Mouse (Mus musculus) limb, embryonic 14.5 days (tissue): ENCODE results near the gene 4930415O20Rik. TPM values are rescaled to one million over a fixed set of nuclear protein-coding genes. Genes with fewer than 3 reads are reported as not detected.
A peak's percentile ranks its signal among the peaks of the same experiment; 100 is the strongest.

Experiments
- ATAC-seq: fragments of 200-750 bp; cut with Nextera tagmentation; 2 replicates; pipeline ENCODE4 v1.8.0; 2017; ENCODE audit warnings: low read depth, moderate number of reproducible peaks, moderate TSS enrichment; ENCODE audit not compliant: low FRiP score
- DNase-seq: peaks from one replicate; pipeline ENCODE4 v3.0.0-alpha.2; 2015; ENCODE audit warnings: low spot score
- H3K27ac ChIP-seq: fragments of 300-500 bp; sonication (generic); replicated peaks from 2 replicates; pipeline ENCODE4 v1.5.1; 2014; ENCODE audit warnings: low read depth, mild to moderate bottlenecking, low read length, moderate library complexity, mixed read lengths
- H3K27me3 ChIP-seq: fragments of 300-500 bp; sonication (generic); 2 replicates; pipeline ENCODE4 v1.6.1; 2014; ENCODE audit warnings: low read length, mixed read lengths; ENCODE audit not compliant: control insufficient read depth, insufficient read depth
- H3K36me3 ChIP-seq: fragments of 300-500 bp; sonication (generic); 2 replicates; pipeline ENCODE4 v1.6.1; 2014; ENCODE audit warnings: mild to moderate bottlenecking, low read length, moderate library complexity, mixed read lengths; ENCODE audit not compliant: control insufficient read depth, insufficient read depth
- H3K4me1 ChIP-seq: fragments of 300-500 bp; sonication (generic); 2 replicates; pipeline ENCODE4 v1.6.1; 2014; ENCODE audit warnings: antibody characterized with exemption, low read length, mixed read lengths; ENCODE audit not compliant: control insufficient read depth, insufficient read depth
- H3K4me2 ChIP-seq: fragments of 300-500 bp; sonication (generic); replicated peaks from 2 replicates; pipeline ENCODE4 v1.6.1; 2014; ENCODE audit warnings: low read depth, mild to moderate bottlenecking, low read length, moderate library complexity; ENCODE audit not compliant: severe bottlenecking
- H3K4me3 ChIP-seq: fragments of 300-500 bp; sonication (generic); replicated peaks from 2 replicates; pipeline ENCODE4 v1.5.1; 2014; ENCODE audit warnings: low read length
- H3K9ac ChIP-seq: fragments of 300-500 bp; sonication (generic); 2 replicates; pipeline ENCODE4 v1.6.1; 2014; ENCODE audit warnings: mild to moderate bottlenecking, low read depth, low read length, moderate library complexity; ENCODE audit not compliant: severe bottlenecking
- H3K9me3 ChIP-seq: fragments of 300-500 bp; sonication (generic); 2 replicates; pipeline ENCODE4 v1.6.1; 2016; ENCODE audit warnings: low read length; ENCODE audit not compliant: control insufficient read depth
- POLR2A ChIP-seq: fragments of 200-500 bp; IDR thresholded peaks from 2 replicates; pipeline ENCODE4 v1.8.0; 2012; ENCODE audit warnings: inconsistent platforms, mild to moderate bottlenecking, moderate library complexity, borderline replicate concordance; ENCODE audit not compliant: insufficient read depth, insufficient read length; ENCODE audit errors: extremely low read depth
- WGBS: fragments of 180-500 bp; shearing (Covaris S2); extraction: QIAGEN DNeasy Blood & Tissue Kit; methylation state at CpG from one replicate; pipeline ENCODE4 v1.1.7; 2014; 5-methylcytosine and 5-hydroxymethylcytosine counted together
- polyA plus RNA-seq, 2 experiments: library from polyadenylated mRNA; depleted of rRNA in 1 of 2; stranded (reverse) in 1 of 2; unstranded in 1 of 2; fragments of >200 nt; fragmentation: Nextera tagmentation in 1 of 2; extraction: Ambion mirVana in 1 of 2; gene quantifications; 2 replicates each; pipeline versions ENCODE4 v1.2.1 to v1.2.3; 2012 to 2014

Gene 4930415O20Rik
- polyA plus RNA-seq, 2 experiments, result 0.37 TPM; not detected in 1

DNA sequence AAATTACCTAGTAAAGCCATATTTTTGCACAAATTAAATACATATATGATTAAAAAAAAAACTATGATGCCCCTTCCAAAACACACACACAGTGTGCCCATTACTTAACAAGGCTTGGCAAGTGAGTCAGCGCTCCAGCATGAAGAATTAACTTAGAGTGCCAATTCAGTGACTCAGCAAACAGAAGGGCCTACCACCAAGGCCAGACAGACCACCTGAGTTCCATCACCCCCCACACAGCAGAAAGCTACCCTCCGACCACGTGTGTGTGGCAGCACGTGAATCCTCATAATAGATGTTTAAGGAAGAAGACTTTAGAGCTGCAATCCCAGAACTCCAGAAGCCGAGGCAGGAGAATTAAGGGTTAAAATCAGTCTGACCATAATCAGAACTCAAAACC lies 38.5 kb upstream of the 4930415O20Rik start:
- Histone ChIP-seq H3K27me3 (no peaks in the 10 kb centered on the region), H3K9me3 (no peaks in the 10 kb centered on the region), H3K9ac (peak overlapping the region; percentile 93), H3K4me1 (peaks cover 8% of the 10 kb centered on the region; the same call in 1 of the 2 replicates), H3K4me2 (peak overlapping the region; percentile 78), H3K36me3 (peaks cover 46% of the 10 kb centered on the region), H3K4me3 (peak overlapping the region; percentile 82), H3K27ac (no peak overlapping the region)
- TF ChIP-seq POLR2A, result no peak
- DNase-seq (no peak), ATAC-seq (no peak)
- WGBS, result 28% methylated on average over 5 of the region's 5 CpGs

DNA sequence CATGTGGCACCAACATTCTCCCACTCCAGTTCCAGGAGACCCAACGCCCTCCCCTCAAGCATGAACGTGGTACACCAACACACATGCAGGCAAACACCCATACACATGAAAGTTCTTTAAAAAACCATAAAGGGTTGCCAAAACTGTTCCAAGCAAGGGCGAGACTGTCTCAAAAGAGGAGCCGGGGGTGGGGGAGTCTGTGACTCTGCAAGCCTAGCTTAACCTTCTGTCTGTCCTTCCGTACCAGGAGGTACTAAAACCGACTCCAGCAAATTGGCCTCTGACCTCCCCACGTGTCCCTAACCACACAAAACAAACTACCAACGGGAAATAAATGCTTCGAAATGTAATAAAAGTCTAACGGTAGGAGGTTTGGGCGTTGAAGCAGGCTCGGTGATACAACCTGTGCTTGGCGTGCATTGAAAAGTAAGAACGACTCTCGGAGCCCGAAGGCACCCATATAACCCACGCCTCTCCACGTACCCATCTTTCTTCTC lies 37.7 kb upstream of the 4930415O20Rik start:
- Histone ChIP-seq H3K9me3 (no peaks in the 10 kb centered on the region), H3K27ac (no peak overlapping the region; the same call in 1 of the 2 replicates), H3K36me3 (peaks cover 43% of the 10 kb centered on the region), H3K9ac (peak overlapping the region; percentile 93), H3K27me3 (no peaks in the 10 kb centered on the region), H3K4me2 (peak overlapping the region; percentile 78), H3K4me3 (peak overlapping the region; percentile 82), H3K4me1 (peaks cover 8% of the 10 kb centered on the region; the same call in 1 of the 2 replicates)
- no peak for TF ChIP-seq POLR2A
- no peak for DNase-seq
- ATAC-seq, result no peak
- WGBS, result under 1% methylated on average over 18 of the region's 18 CpGs

DNA sequence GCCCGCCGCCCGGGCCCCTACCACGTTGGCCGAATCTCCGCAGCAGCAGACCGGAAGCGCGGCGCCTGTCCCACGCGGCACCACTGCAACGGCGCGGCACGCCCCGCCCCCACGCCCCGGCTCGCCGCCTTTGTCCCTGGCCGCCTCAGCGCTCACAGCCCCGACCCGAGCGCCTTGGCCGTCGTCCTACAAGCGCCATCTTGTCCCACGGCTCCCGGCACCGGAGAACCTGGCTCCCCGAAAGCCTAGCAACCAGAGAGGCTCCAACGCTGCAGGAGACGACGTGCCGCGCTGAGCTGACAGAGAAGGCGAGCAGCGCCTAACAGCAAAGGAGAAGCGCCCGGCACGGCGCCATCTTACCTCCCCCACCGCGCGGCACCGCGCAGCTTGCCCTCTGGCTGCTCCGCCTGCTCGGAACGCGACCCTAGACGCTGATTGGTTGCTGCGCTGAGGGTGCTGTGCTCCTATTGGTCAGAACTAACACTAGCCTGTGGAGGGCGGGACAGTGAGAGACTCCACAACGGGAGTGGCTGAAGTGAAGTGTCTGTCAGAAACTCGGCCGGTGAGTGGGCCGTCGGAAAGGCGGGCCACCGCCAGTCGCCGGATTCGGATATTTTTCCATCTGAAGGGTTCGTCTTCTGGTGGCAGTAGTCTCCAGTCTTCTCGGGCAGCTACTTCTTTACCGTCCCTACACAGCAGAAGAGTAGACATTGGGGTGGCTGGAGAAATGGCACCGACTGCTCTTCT lies 36.8 kb upstream of the 4930415O20Rik start, which contains the start of gene Kansl2:
Kansl2 (minus strand) TSS at position 384 of the 747 bp plus-strand sequence.
- Histone ChIP-seq H3K27ac (peak within 1 kb of the TSS; percentile 98), H3K4me1 (peaks cover 8% of the 10 kb centered on the region; the same call in 1 of the 2 replicates), H3K27me3 (no peaks in the 10 kb centered on the region), H3K36me3 (peaks cover 39% of the 10 kb centered on the region), H3K9me3 (no peaks in the 10 kb centered on the region), H3K9ac (peak within 1 kb of the TSS; percentile 93), H3K4me2 (peak within 1 kb of the TSS; percentile 78), H3K4me3 (peak within 1 kb of the TSS; percentile 82)
- peak; percentile 99 for DNase-seq
- peak; percentile 100 for ATAC-seq
- WGBS, result 2% methylated on average over 45 of the region's 70 CpGs
- TF ChIP-seq POLR2A, result peak; percentile 99

DNA sequence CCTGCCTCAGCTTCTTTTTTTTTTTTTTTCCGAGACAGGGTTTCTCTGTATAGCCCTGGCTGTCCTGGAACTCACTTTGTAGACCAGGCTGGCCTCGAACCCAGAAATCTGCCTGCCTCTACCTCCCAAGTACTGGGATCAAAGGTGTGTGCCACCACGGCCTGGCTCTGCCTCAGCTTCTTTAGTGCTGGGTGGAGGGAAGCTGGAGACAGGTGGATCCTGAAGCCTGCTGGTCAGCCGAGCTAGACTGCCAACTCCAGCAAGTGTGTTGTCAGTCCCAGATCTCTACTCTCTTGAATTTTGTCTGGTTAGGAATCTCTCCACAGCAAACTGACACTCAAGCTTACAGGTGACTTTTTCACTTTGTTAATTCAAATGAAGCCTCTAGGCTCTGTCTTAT lies 34.9 kb upstream of the 4930415O20Rik start:
- H3K27ac ChIP-seq, result no peak overlapping the region
- no peak overlapping the region for H3K9ac ChIP-seq
- TF ChIP-seq POLR2A, result no peak
- no peak for ATAC-seq
- no peak for DNase-seq
- no peaks in the 10 kb centered on the region for H3K9me3 ChIP-seq
- H3K4me2 ChIP-seq, result no peak overlapping the region
- no peak overlapping the region for H3K4me3 ChIP-seq
- WGBS, result 76% methylated on average over 4 of the region's 4 CpGs
- peaks cover 35% of the 10 kb centered on the region for H3K36me3 ChIP-seq
- H3K4me1 ChIP-seq, result peaks cover 8% of the 10 kb centered on the region; the same call in 1 of the 2 replicates
- no peaks in the 10 kb centered on the region for H3K27me3 ChIP-seq

DNA sequence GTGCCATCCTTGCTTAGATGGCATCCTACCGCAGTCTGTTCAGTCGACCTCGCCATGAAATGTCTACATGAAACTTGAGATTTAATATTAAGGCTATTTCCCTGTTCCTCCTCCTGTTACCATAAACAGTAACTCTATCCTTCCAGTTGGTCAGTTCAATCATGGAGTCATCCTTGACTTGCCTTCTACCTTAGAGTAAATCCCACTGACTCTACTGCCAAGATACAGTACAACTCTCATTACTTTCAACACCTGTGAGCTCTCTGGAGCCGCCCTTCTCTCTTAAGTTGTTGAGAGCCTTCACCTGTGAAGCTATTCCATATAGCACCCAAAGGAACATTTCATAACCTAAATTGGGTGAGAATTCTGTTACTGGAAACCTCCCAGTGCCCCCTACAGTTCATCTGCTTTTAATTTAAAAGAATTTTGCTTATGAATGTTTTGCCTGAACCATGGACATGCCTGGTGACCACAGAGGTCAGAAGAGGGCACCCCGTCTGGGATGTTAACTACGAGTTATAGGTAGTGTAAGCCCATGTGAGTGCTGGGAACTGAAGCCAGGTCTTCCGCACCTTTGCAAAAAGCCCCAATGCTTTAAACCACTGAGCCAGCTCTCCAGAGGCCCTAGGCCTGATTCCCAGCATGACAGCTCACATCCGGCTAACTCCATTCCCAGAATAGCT lies 33.8 kb upstream of the 4930415O20Rik start:
- Histone ChIP-seq H3K27me3 (no peaks in the 10 kb centered on the region), H3K4me1 (peaks cover 8% of the 10 kb centered on the region; the same call in 1 of the 2 replicates), H3K4me2 (no peak overlapping the region), H3K27ac (no peak overlapping the region), H3K4me3 (no peak overlapping the region), H3K36me3 (peaks cover 37% of the 10 kb centered on the region), H3K9ac (no peak overlapping the region), H3K9me3 (no peaks in the 10 kb centered on the region)
- DNase-seq (no peak), ATAC-seq (no peak)
- TF ChIP-seq POLR2A, result no peak
- 77% methylated on average over 8 of the region's 8 CpGs for WGBS
